Mouse (Mus musculus): Measurements from ENCODE around the gene Bicd2. TPM values are rescaled to one million over a fixed set of nuclear protein-coding genes. Genes with fewer than 3 reads are reported as not detected.
A peak's percentile ranks its signal among the peaks of the same experiment; 100 is the strongest.

Bicd2 gene
- polyA plus RNA-seq, 1 experiment from 2014 or later, result 28.3 TPM

- 92% methylated on average over 23 of the region's 23 CpGs for WGBS
- H3K4me1 ChIP-seq, result no peaks in the 10 kb centered on the region
- H3K36me3 ChIP-seq, result peaks cover 82% of the 10 kb centered on the region
- H3K4me3 ChIP-seq (replicated peaks), result no peak overlapping the region
- H3K9ac ChIP-seq (replicated peaks), result no peak overlapping the region
- H3K27me3 ChIP-seq (replicated peaks), result no peaks in the 10 kb centered on the region
- H3K9me3 ChIP-seq (replicated peaks), result no peaks in the 10 kb centered on the region
- H3K27ac ChIP-seq (replicated peaks), result no peak overlapping the region
- H3K4me2 ChIP-seq, result no peak overlapping the region
- ATAC-seq (ENCODE audit: low FRiP score), result no peak
These were observed 41.6 kb downstream of the Bicd2 start for GRCm38 (mm10) chr13:49382997-49383396.

- H3K4me2 ChIP-seq, result no peak overlapping the region
- H3K36me3 ChIP-seq, result peaks cover 69% of the 10 kb centered on the region
- no peaks in the 10 kb centered on the region for H3K4me1 ChIP-seq
- H3K4me3 ChIP-seq (replicated peaks), result no peak overlapping the region
- ATAC-seq (ENCODE audit: low FRiP score), result no peak
- H3K27ac ChIP-seq (replicated peaks), result no peak overlapping the region
- no peaks in the 10 kb centered on the region for H3K9me3 ChIP-seq (replicated peaks)
- no peaks in the 10 kb centered on the region for H3K27me3 ChIP-seq (replicated peaks)
- no peak overlapping the region for H3K9ac ChIP-seq (replicated peaks)
- 77% methylated on average over 16 of the region's 16 CpGs for WGBS
These were observed 43.5 kb downstream of the Bicd2 start for GRCm38 (mm10) chr13:49384751-49385463.

GRCm38 (mm10) chr13:49391374-49391773 lies 50.0 kb downstream of the Bicd2 start:
- H3K9ac ChIP-seq (replicated peaks), result no peak overlapping the region
- H3K27me3 ChIP-seq (replicated peaks), result no peaks in the 10 kb centered on the region
- no peak overlapping the region for H3K4me2 ChIP-seq
- H3K27ac ChIP-seq (replicated peaks), result no peak overlapping the region
- 96% methylated on average over 2 of the region's 2 CpGs for WGBS
- H3K9me3 ChIP-seq (replicated peaks), result no peaks in the 10 kb centered on the region
- no peak for ATAC-seq (ENCODE audit: low FRiP score)
- H3K4me3 ChIP-seq (replicated peaks), result no peak overlapping the region
- peaks cover 15% of the 10 kb centered on the region; the same call in 1 of the 2 replicates for H3K36me3 ChIP-seq
- H3K4me1 ChIP-seq, result no peaks in the 10 kb centered on the region

GRCm38 (mm10) chr13:49393579-49393978 lies 52.2 kb downstream of the Bicd2 start:
- WGBS, result 75% methylated on average over 1 of the region's 1 CpGs
- no peak overlapping the region for H3K27ac ChIP-seq (replicated peaks)

GRCm38 (mm10) chr13:49394886-49395447 lies 53.6 kb downstream of the Bicd2 start:
- H3K4me3 ChIP-seq (replicated peaks), result no peak overlapping the region
- H3K4me1 ChIP-seq, result 0 out of 2 replicates have a peak, but pooled peaks cover under 1% of the 10 kb centered on the region
- ATAC-seq (ENCODE audit: low FRiP score), result no peak
- no peak overlapping the region for H3K4me2 ChIP-seq
- no peak overlapping the region for H3K27ac ChIP-seq (replicated peaks)
- no peaks in the 10 kb centered on the region for H3K27me3 ChIP-seq (replicated peaks)
- WGBS, result 95% methylated on average over 3 of the region's 3 CpGs
- 0 out of 2 replicates have a peak, but pooled peaks cover under 1% of the 10 kb centered on the region for H3K36me3 ChIP-seq
- no peak overlapping the region for H3K9ac ChIP-seq (replicated peaks)
- no peaks in the 10 kb centered on the region for H3K9me3 ChIP-seq (replicated peaks)

More at GRCm38 (mm10) chr13:49393579-49393978, 52.2 kb downstream of the Bicd2 start:
- ATAC-seq (ENCODE audit: low FRiP score), result no peak
- H3K4me1 ChIP-seq, result no peaks in the 10 kb centered on the region
- H3K9ac ChIP-seq (replicated peaks), result no peak overlapping the region
- H3K9me3 ChIP-seq (replicated peaks), result no peaks in the 10 kb centered on the region
- H3K27me3 ChIP-seq (replicated peaks), result no peaks in the 10 kb centered on the region
- no peak overlapping the region for H3K4me3 ChIP-seq (replicated peaks)
- H3K36me3 ChIP-seq, result 0 out of 2 replicates have a peak, but pooled peaks cover 7% of the 10 kb centered on the region
- no peak overlapping the region for H3K4me2 ChIP-seq

GRCm38 (mm10) chr13:49396798-49397197 lies 55.4 kb downstream of the Bicd2 start:
- 0 out of 2 replicates have a peak, but pooled peaks cover 2% of the 10 kb centered on the region for H3K4me1 ChIP-seq
- no peak overlapping the region for H3K4me2 ChIP-seq
- H3K4me3 ChIP-seq (replicated peaks), result no peak overlapping the region
- H3K9ac ChIP-seq (replicated peaks), result no peak overlapping the region
- H3K36me3 ChIP-seq, result no peaks in the 10 kb centered on the region
- WGBS, result 77% methylated on average over 1 of the region's 1 CpGs
- H3K27me3 ChIP-seq (replicated peaks), result no peaks in the 10 kb centered on the region
- no peaks in the 10 kb centered on the region for H3K9me3 ChIP-seq (replicated peaks)
- ATAC-seq (ENCODE audit: low FRiP score), result no peak
- no peak overlapping the region for H3K27ac ChIP-seq (replicated peaks)

- H3K27me3 ChIP-seq (replicated peaks), result no peaks in the 10 kb centered on the region
- H3K27ac ChIP-seq (replicated peaks), result no peak overlapping the region
- no peaks in the 10 kb centered on the region for H3K9me3 ChIP-seq (replicated peaks)
- H3K4me3 ChIP-seq (replicated peaks), result no peak overlapping the region
- no peak overlapping the region for H3K4me2 ChIP-seq
- ATAC-seq (ENCODE audit: low FRiP score), result no peak
- H3K4me1 ChIP-seq, result 0 out of 2 replicates have a peak, but pooled peaks cover 2% of the 10 kb centered on the region
- 87% methylated on average over 8 of the region's 8 CpGs for WGBS
- H3K9ac ChIP-seq (replicated peaks), result no peak overlapping the region
- H3K36me3 ChIP-seq, result no peaks in the 10 kb centered on the region
These were observed 56.8 kb downstream of the Bicd2 start for GRCm38 (mm10) chr13:49398191-49398590.

GRCm38 (mm10) chr13:49400139-49400538 lies 58.8 kb downstream of the Bicd2 start:
- peak; percentile 79; the same call in 1 of the 2 replicates for ATAC-seq (ENCODE audit: low FRiP score)
- Histone ChIP-seq H3K9ac (replicated peaks) (no peak overlapping the region), H3K27ac (replicated peaks) (0 out of 2 replicates have a peak overlapping the region, but pooled peaks have one; percentile 3), H3K4me2 (no peak overlapping the region), H3K4me3 (replicated peaks) (no peak overlapping the region), H3K4me1 (0 out of 2 replicates have a peak, but pooled peaks cover 2% of the 10 kb centered on the region), H3K36me3 (no peaks in the 10 kb centered on the region), H3K27me3 (replicated peaks) (no peaks in the 10 kb centered on the region), H3K9me3 (replicated peaks) (no peaks in the 10 kb centered on the region)
- WGBS, result 57% methylated on average over 6 of the region's 6 CpGs

- no peak overlapping the region for H3K27ac ChIP-seq (replicated peaks)
- H3K4me3 ChIP-seq (replicated peaks), result no peak overlapping the region
- H3K36me3 ChIP-seq, result no peaks in the 10 kb centered on the region
- WGBS, result 87% methylated on average over 2 of the region's 2 CpGs
- H3K27me3 ChIP-seq (replicated peaks), result no peaks in the 10 kb centered on the region
- 0 out of 2 replicates have a peak, but pooled peaks cover 2% of the 10 kb centered on the region for H3K4me1 ChIP-seq
- no peak overlapping the region for H3K9ac ChIP-seq (replicated peaks)
- H3K4me2 ChIP-seq, result no peak overlapping the region
- H3K9me3 ChIP-seq (replicated peaks), result no peaks in the 10 kb centered on the region
- no peak for ATAC-seq (ENCODE audit: low FRiP score)
These were observed 61.2 kb downstream of the Bicd2 start for GRCm38 (mm10) chr13:49402628-49403027.

GRCm38 (mm10) chr13:49407795-49408194 lies 66.4 kb downstream of the Bicd2 start:
- Histone ChIP-seq H3K9ac (replicated peaks) (no peak overlapping the region), H3K27me3 (replicated peaks) (no peaks in the 10 kb centered on the region), H3K9me3 (replicated peaks) (no peaks in the 10 kb centered on the region), H3K27ac (replicated peaks) (no peak overlapping the region), H3K4me3 (replicated peaks) (no peak overlapping the region), H3K4me1 (no peaks in the 10 kb centered on the region), H3K36me3 (no peaks in the 10 kb centered on the region), H3K4me2 (no peak overlapping the region)
- ATAC-seq (ENCODE audit: low FRiP score), result no peak

- ATAC-seq (ENCODE audit: low FRiP score), result peak; percentile 98
- WGBS, result under 1% methylated on average over 64 of the region's 69 CpGs
- H3K9me3 ChIP-seq (replicated peaks), result no peaks in the 10 kb centered on the region
- peak within 1 kb of the TSS; percentile 94 for H3K4me2 ChIP-seq
- peak within 1 kb of the TSS; percentile 90 for H3K27ac ChIP-seq (replicated peaks)
- peak within 1 kb of the TSS; percentile 80 for H3K9ac ChIP-seq (replicated peaks)
- no peaks in the 10 kb centered on the region for H3K36me3 ChIP-seq
- H3K27me3 ChIP-seq (replicated peaks), result no peaks in the 10 kb centered on the region
- H3K4me1 ChIP-seq, result peaks cover 37% of the 10 kb centered on the region
- peak within 1 kb of the TSS; percentile 85 for H3K4me3 ChIP-seq (replicated peaks)
These were observed 79.6 kb downstream of the Bicd2 start, which contains the start of gene Ippk for GRCm38 (mm10) chr13:49420754-49421605. Gene Ippk (plus strand): TSS chr13:49421249.
